Mouse (Mus musculus) adrenal gland, adult 8-10 months (tissue): Measurements from ENCODE around the gene Dcpp2. TPM values are rescaled to one million over a fixed set of nuclear protein-coding genes. Genes with fewer than 3 reads are reported as not detected.
"Not testable (repeated sequence)": the region's sequence is repeated elsewhere in the genome, so short reads cannot be mapped to it uniquely, and the experiment has no call there.

ENCODE experiments used
- DNase-seq: peaks from one replicate; pipeline ENCODE4 v3.0.0; 2022
- total RNA-seq, 4 experiments: library from RNA; stranded (reverse); gene quantifications; 2 replicates each; pipeline ENCODE4 v1.2.4; 2022

The Dcpp2 gene
- total RNA-seq, 4 experiments from 2014 or later: not detected

DNA sequence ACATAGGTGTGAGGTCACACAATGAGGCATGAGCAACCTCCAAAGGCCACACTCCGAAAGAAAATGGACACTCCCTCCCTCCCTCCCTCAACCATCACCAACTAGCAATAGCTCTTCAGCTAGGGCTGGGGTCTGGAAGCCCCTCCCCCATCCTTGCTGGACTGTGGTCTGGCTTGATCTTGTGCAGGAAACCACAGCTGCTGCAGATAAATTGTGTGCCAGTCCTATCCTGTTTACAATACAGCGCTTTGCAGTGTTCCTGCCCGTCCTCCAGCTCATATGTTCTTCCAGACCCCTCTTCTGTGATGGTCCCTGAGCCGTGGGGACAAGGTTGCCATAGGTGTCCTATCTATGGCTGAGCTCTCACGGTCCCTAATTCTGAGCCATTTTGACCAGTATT lies 50.5 kb downstream of the Dcpp2 start:
- no peak for DNase-seq

DNA sequence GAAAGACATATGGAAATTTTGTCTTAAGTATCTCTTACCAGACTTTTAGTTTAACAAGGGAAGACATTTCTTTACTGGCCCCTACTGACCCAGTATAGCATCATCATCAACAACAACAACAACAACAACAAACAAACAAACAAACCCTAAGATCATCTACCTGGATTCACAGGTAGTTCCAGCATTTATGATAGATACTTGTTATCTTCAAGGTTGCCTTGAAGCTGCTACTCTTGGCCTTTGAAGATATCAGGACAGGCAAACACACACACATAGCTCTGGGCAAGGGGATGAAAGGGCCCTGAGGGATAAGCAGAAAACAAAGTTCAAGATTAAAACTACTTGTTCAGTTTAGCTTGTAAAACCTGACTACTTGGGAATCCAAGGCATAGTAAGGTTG lies 60.7 kb downstream of the Dcpp2 start, which contains the start of gene Sbp:
Gene Sbp (plus strand): TSS at position 301 of the 400 bp plus-strand sequence.
- no peak for DNase-seq

DNA sequence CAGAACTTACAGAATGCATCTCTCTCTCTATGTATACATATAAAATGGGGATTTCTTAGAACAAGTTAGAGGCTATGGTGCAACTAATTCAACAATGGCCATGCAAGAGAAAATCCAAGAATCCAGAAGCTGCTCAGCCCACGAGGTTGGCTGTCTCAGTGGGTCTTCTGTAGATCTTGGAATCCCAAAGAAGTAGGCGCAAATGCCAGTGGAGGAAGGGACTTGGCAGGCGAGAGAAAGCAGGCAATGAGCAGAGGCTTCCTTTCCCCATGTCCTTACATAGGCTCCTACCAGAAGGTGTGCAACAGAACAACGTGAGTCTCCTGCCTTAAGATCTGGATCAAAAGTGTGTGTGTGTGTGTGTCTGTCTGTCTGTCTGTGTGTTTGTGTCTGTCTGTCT lies 66.8 kb downstream of the Dcpp2 start:
- not testable (repeated sequence) for DNase-seq

DNA sequence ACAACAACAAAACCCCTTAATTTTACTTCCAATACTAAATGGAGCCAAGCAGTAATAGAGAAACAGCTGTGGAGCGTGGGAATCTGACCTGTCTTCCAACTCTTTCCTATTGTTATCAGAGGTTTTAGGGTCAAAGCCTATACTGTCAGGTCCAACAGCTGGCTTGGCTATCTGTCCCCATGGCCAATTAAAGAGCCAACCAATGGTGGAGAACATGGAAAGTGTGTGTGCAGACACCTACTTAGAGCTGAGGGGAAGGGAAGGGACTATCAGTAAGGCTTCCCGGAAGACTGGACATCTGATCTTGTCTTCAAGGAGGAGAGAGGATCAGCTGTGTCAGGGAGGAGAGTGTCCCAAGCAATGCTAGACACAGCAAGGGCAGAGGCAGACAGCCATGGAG lies 68.4 kb downstream of the Dcpp2 start:
- DNase-seq: no peak

Other genes starting within 250 kb of the Dcpp2 start
- under 1 TPM in 3 of 4 experiments, not detected in 1; 0.06 to 0.13 (median 0.09) TPM for gene Mmp25, start 235.6 kb upstream of the Dcpp2 start, total RNA-seq
- gene Bicdl2, start 220.4 kb upstream of the Dcpp2 start, total RNA-seq: not detected
- gene Hcfc1r1, start 207.3 kb upstream of the Dcpp2 start, total RNA-seq: 100 to 1,000 TPM; 136 to 169 (median 147) TPM
- 10 to 100 TPM; 24.7 to 28.3 (median 26.7) TPM for gene Thoc6, start 207.0 kb upstream of the Dcpp2 start, total RNA-seq
- gene Tnfrsf12a, start 203.4 kb upstream of the Dcpp2 start, total RNA-seq: 100 to 1,000 TPM; 156 to 243 (median 195) TPM
- gene Cldn6, start 201.6 kb upstream of the Dcpp2 start, total RNA-seq: not detected
- gene Cldn9, start 196.9 kb upstream of the Dcpp2 start, total RNA-seq: under 1 TPM in 2 of 4 experiments, not detected in 2; 0.17 to 0.38 TPM
- gene 1520401A03Rik, start 158.1 kb upstream of the Dcpp2 start, total RNA-seq: 10 to 100 TPM in 3 of 4 experiments, 1 to 10 TPM in 1; 2.4 to 62.8 (median 19.6) TPM
- gene Pkmyt1, start 154.5 kb upstream of the Dcpp2 start, total RNA-seq: 1 to 10 TPM; 1.7 to 6.2 (median 3.6) TPM
- gene Paqr4, start 140.0 kb upstream of the Dcpp2 start, total RNA-seq: 10 to 100 TPM in 3 of 4 experiments, 1 to 10 TPM in 1; 7.7 to 17.9 (median 12.0) TPM
- gene Kremen2, start 135.0 kb upstream of the Dcpp2 start, total RNA-seq: under 1 TPM in 3 of 4 experiments, not detected in 1; 0.17 to 0.30 (median 0.26) TPM
- 100 to 1,000 TPM in 2 of 4 experiments, 10 to 100 TPM in 2; 82.9 to 115 (median 102) TPM for gene Flywch1, start 109.3 kb upstream of the Dcpp2 start, total RNA-seq
- gene Flywch2, start 94.8 kb upstream of the Dcpp2 start, total RNA-seq: 10 to 100 TPM in 3 of 4 experiments, 1 to 10 TPM in 1; 5.8 to 15.4 (median 13.1) TPM
- gene Srrm2, start 90.3 kb upstream of the Dcpp2 start, total RNA-seq: 1,000 to 10,000 TPM in 1 of 4 experiments, 100 to 1,000 TPM in 3; 612 to 1,355 (median 855) TPM
- 100 to 1,000 TPM; 365 to 430 (median 403) TPM for gene Elob, start 51.7 kb upstream of the Dcpp2 start, total RNA-seq
- not detected for gene Prss33, start 44.8 kb upstream of the Dcpp2 start, total RNA-seq
- not detected for gene Prss32, start 37.0 kb upstream of the Dcpp2 start, total RNA-seq
- 1 to 10 TPM in 3 of 4 experiments, under 1 TPM in 1; 0.56 to 1.8 (median 1.4) TPM for gene Prss41, start 36.7 kb upstream of the Dcpp2 start, total RNA-seq
- not detected for gene Prss21, start 12.8 kb upstream of the Dcpp2 start, total RNA-seq
- not detected for gene Dcpp1, start within 50 bp of the Dcpp2 start, total RNA-seq
- not detected for gene Dcpp3, start 36.6 kb downstream of the Dcpp2 start, total RNA-seq
- not detected for gene Sbp, start 60.8 kb downstream of the Dcpp2 start, total RNA-seq
- gene Sbpl, start 74.4 kb downstream of the Dcpp2 start, total RNA-seq: not detected
- gene Prss30, start 99.7 kb downstream of the Dcpp2 start, total RNA-seq: under 1 TPM in 3 of 4 experiments, not detected in 1; 0.19 to 0.41 (median 0.31) TPM
- not detected for gene Prss22, start 117.2 kb downstream of the Dcpp2 start, total RNA-seq
- gene Prss27, start 157.3 kb downstream of the Dcpp2 start, total RNA-seq: under 1 TPM in 1 of 4 experiments, not detected in 3; 0.70 TPM
- gene Kctd5, start 192.6 kb downstream of the Dcpp2 start, total RNA-seq: 10 to 100 TPM; 13.7 to 17.7 (median 15.1) TPM